Mouse (Mus musculus) neutrophil, adult 83 days (primary cell): ENCODE measurements around the gene Atf7ip. TPM values are rescaled to one million over a fixed set of nuclear protein-coding genes. Genes with fewer than 3 reads are reported as not detected.

ENCODE experiments used
- total RNA-seq, 2 experiments: library from RNA; stranded (reverse); gene quantifications; one replicate each; pipeline ENCODE4 v1.2.4; 2023

The Atf7ip gene
- total RNA-seq = 100 to 1,000 TPM; 190 to 208 TPM

DNA sequence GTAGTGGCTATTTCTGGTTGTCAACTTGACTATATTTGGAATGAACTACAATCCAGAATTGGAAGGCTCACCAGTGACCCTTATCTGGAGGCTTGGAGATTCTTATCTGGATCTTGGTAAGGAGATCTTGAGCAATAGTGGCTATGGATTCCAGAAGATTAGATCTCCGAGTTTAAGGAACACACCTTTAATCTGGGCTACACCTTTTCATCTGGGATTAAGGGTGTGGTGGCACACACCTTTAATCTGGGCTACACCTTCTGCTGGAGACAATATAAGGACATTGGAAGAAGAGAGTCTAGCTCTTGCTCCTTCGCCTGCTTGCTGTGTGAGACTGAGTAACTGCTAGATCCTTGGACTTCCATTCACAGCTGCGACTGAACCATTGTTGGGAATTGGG is at the start of gene Atf7ip:
TSS of gene Atf7ip (plus strand) at position 301 of the 400 bp plus-strand sequence.

Other genes starting within 250 kb of the Atf7ip start
- not detected for gene Gm8994, start 178.6 kb upstream of the Atf7ip start, total RNA-seq
- gene E330021D16Rik, start 90.6 kb upstream of the Atf7ip start, total RNA-seq = not detected
- 100 to 1,000 TPM; 628 to 643 TPM for gene Plbd1, start 155.8 kb downstream of the Atf7ip start, total RNA-seq